Mouse (Mus musculus) spleen, adult 2 months (tissue): ENCODE results near the gene B4galt7.

Source experiments
- CTCF ChIP-seq: fragments of 200-500 bp; IDR thresholded peaks from 2 replicates; pipeline ENCODE4 v1.5.1; 2011; ENCODE audit warnings: mild to moderate bottlenecking, inconsistent platforms; ENCODE audit not compliant: insufficient read depth, insufficient read length, insufficient replicate concordance; ENCODE audit errors: extremely low read depth
- POLR2A ChIP-seq: fragments of 200-500 bp; IDR thresholded peaks from 2 replicates; pipeline ENCODE4 v1.6.1; 2011; ENCODE audit warnings: low read depth, low read length, inconsistent platforms

- no peak for TF ChIP-seq POLR2A
- TF ChIP-seq CTCF, result no peak
Observed at GRCm38 (mm10) chr13:55567001-55567400, 32.7 kb upstream of the B4galt7 start.
